Mouse (Mus musculus) C2C12 (cell line): ENCODE results near the gene Fam151a.
"Not testable (repeated sequence)": the region's sequence is repeated elsewhere in the genome, so short reads cannot be mapped to it uniquely, and the experiment has no call there.

ENCODE experiments used
- CEBPB ChIP-seq: IDR thresholded peaks from one replicate; pipeline ENCODE4 v1.6.1; 2011; ENCODE audit warnings: low read depth, mild to moderate bottlenecking, control low read depth, moderate library complexity
- CTCF ChIP-seq: IDR thresholded peaks from one replicate; pipeline ENCODE4 v1.5.1; 2011; ENCODE audit not compliant: control insufficient read depth, insufficient read depth, insufficient read length
- FOSL1 ChIP-seq: IDR thresholded peaks from one replicate; pipeline ENCODE4 v1.8.0; 2011; ENCODE audit warnings: mild to moderate bottlenecking, low read length; ENCODE audit not compliant: poor library complexity, insufficient read depth, severe bottlenecking
- MAX ChIP-seq: IDR thresholded peaks from one replicate; pipeline ENCODE4 v1.6.1; 2011; ENCODE audit warnings: mild to moderate bottlenecking, control low read depth
- MYOD1 ChIP-seq: IDR thresholded peaks from one replicate; pipeline ENCODE4 v1.6.1; 2011; ENCODE audit warnings: low read depth; ENCODE audit not compliant: control insufficient read depth, insufficient read length
- MYOG ChIP-seq: IDR thresholded peaks from one replicate; pipeline ENCODE4 v1.6.1; 2011; ENCODE audit not compliant: control insufficient read depth, insufficient read length; ENCODE audit errors: extremely low read depth
- USF1 ChIP-seq: IDR thresholded peaks from one replicate; pipeline ENCODE4 v1.6.1; 2011; ENCODE audit warnings: low read depth, mild to moderate bottlenecking, control low read depth, moderate library complexity

- not testable (repeated sequence) for TF ChIP-seq CTCF, MAX, USF1, FOSL1, MYOD1, MYOG, CEBPB
These were observed 42.1 kb downstream of the Fam151a start for GRCm38 (mm10) chr4:106775767-106776166.
